Mouse (Mus musculus) C2C12 (cell line): Measurements from ENCODE around the gene Corin. TPM values are rescaled to one million over a fixed set of nuclear protein-coding genes. Genes with fewer than 3 reads are reported as not detected.

Source experiments
- H3K27me3 ChIP-seq: one replicate; pipeline ENCODE4 v1.6.1; 2011; ENCODE audit not compliant: control insufficient read depth, insufficient read depth, insufficient read length
- H3K36me3 ChIP-seq: one replicate; pipeline ENCODE4 v1.6.1; 2011; ENCODE audit not compliant: control insufficient read depth, insufficient read depth
- H3K4me3 ChIP-seq: one replicate; pipeline ENCODE4 v1.5.1; 2011; ENCODE audit warnings: mild to moderate bottlenecking, control low read depth; ENCODE audit not compliant: poor library complexity, insufficient read depth, severe bottlenecking
- H3K79me2 ChIP-seq: one replicate; pipeline ENCODE4 v1.6.1; 2011; ENCODE audit not compliant: control insufficient read depth, insufficient read depth
- H3K79me3 ChIP-seq: one replicate; pipeline ENCODE4 v1.6.1; 2011; ENCODE audit warnings: low read depth, control low read depth
- H3ac ChIP-seq: one replicate; pipeline ENCODE3; 2011; ENCODE audit warnings: low read depth; ENCODE audit not compliant: control insufficient read depth, insufficient read length
- CEBPB ChIP-seq: IDR thresholded peaks from one replicate; pipeline ENCODE4 v1.6.1; 2011; ENCODE audit warnings: low read depth, mild to moderate bottlenecking, control low read depth, moderate library complexity
- CTCF ChIP-seq: IDR thresholded peaks from one replicate; pipeline ENCODE4 v1.5.1; 2011; ENCODE audit not compliant: control insufficient read depth, insufficient read depth, insufficient read length
- FOSL1 ChIP-seq: IDR thresholded peaks from one replicate; pipeline ENCODE4 v1.8.0; 2011; ENCODE audit warnings: mild to moderate bottlenecking, low read length; ENCODE audit not compliant: poor library complexity, insufficient read depth, severe bottlenecking
- MAX ChIP-seq: IDR thresholded peaks from one replicate; pipeline ENCODE4 v1.6.1; 2011; ENCODE audit warnings: mild to moderate bottlenecking, control low read depth
- MYOD1 ChIP-seq: IDR thresholded peaks from one replicate; pipeline ENCODE4 v1.6.1; 2011; ENCODE audit warnings: low read depth; ENCODE audit not compliant: control insufficient read depth, insufficient read length
- MYOG ChIP-seq: IDR thresholded peaks from one replicate; pipeline ENCODE4 v1.6.1; 2011; ENCODE audit not compliant: control insufficient read depth, insufficient read length; ENCODE audit errors: extremely low read depth
- USF1 ChIP-seq: IDR thresholded peaks from one replicate; pipeline ENCODE4 v1.6.1; 2011; ENCODE audit warnings: low read depth, mild to moderate bottlenecking, control low read depth, moderate library complexity
- polyA plus RNA-seq: library from polyadenylated mRNA; unstranded; fragments of >200 nt; fragmentation: generic; extraction: Trizol; gene quantifications from one replicate; pipeline ENCODE4 v1.2.1, GENCODE M21; 2012; ENCODE audit warnings: missing spikeins

Gene Corin
- polyA plus RNA-seq, 1 experiment = 0.02 TPM

GRCm38 (mm10) chr5:72335873-72336272 is 168.4 kb downstream of the Corin start:
- Histone ChIP-seq H3K27me3 (no peaks in the 10 kb centered on the region), H3K79me3 (no peaks in the 10 kb centered on the region), H3K36me3 (no peaks in the 10 kb centered on the region), H3K4me3 (no peak overlapping the region), H3ac (no peak overlapping the region), H3K79me2 (no peaks in the 10 kb centered on the region)
- no peak for TF ChIP-seq MYOD1
- no peak for TF ChIP-seq FOSL1
- TF ChIP-seq MYOG = no peak
- TF ChIP-seq MAX = no peak
- no peak for TF ChIP-seq USF1
- no peak for TF ChIP-seq CTCF
- TF ChIP-seq CEBPB = no peak

GRCm38 (mm10) chr5:72332901-72333300 is 171.4 kb downstream of the Corin start:
- Histone ChIP-seq H3K4me3 (no peak overlapping the region), H3K27me3 (no peaks in the 10 kb centered on the region), H3K79me3 (no peaks in the 10 kb centered on the region), H3K79me2 (no peaks in the 10 kb centered on the region), H3ac (no peak overlapping the region), H3K36me3 (no peaks in the 10 kb centered on the region)
- TF ChIP-seq USF1 (no peak), MAX (no peak), MYOG (no peak), MYOD1 (no peak), CTCF (no peak), FOSL1 (no peak), CEBPB (no peak)

DNA sequence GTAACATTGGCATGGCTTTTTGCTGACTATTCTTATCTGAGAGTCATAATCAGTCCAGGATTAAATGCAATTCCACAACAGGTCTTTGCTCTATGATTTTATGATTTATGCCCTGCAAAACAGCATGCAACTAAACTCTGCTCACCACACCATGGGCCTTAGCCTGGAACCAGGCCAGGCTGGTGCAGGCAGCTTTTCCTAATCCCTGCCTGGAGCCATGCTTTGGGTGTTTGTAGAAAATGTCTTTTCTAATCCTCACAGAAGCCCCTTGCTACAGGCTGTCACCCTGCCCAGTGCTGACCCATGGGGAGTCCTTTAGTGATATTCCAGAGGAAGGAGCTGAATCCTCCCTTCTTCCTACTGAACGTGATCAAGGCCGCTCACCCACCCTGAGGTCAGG is 173.1 kb downstream of the Corin start:
- Histone ChIP-seq H3K4me3 (no peak overlapping the region), H3K27me3 (no peaks in the 10 kb centered on the region), H3K79me3 (no peaks in the 10 kb centered on the region), H3K79me2 (no peaks in the 10 kb centered on the region), H3K36me3 (no peaks in the 10 kb centered on the region), H3ac (no peak overlapping the region)
- no peak for TF ChIP-seq MAX
- TF ChIP-seq CTCF = no peak
- no peak for TF ChIP-seq USF1
- no peak for TF ChIP-seq CEBPB
- no peak for TF ChIP-seq FOSL1
- no peak for TF ChIP-seq MYOG
- TF ChIP-seq MYOD1 = no peak

GRCm38 (mm10) chr5:72330648-72331047 is 173.6 kb downstream of the Corin start:
- Histone ChIP-seq H3K36me3 (no peaks in the 10 kb centered on the region), H3K27me3 (no peaks in the 10 kb centered on the region), H3ac (no peak overlapping the region), H3K4me3 (no peak overlapping the region), H3K79me3 (no peaks in the 10 kb centered on the region), H3K79me2 (no peaks in the 10 kb centered on the region)
- TF ChIP-seq MYOD1 = no peak
- no peak for TF ChIP-seq MYOG
- no peak for TF ChIP-seq USF1
- TF ChIP-seq MAX = no peak
- TF ChIP-seq FOSL1 = no peak
- TF ChIP-seq CEBPB = no peak
- TF ChIP-seq CTCF = no peak

DNA sequence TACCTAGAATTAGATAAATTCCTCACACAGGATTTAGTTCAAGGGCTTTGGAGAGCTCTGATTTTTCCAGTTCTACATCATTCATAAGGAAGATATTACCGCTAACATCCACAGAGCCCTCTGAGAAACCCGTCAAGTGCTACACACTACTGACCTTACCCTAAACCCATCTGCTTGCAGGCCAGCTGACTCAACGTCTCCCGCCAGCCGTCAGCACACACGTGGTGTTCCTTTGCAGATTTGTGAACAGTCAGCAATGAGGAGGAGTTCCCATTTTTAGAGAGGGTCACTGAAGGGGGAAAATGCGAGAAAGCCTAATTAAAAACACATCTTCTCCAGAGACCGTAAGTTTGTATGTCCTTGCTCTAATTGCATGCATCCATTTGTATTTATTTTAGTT is 174.8 kb downstream of the Corin start:
- Histone ChIP-seq H3K79me2 (no peaks in the 10 kb centered on the region), H3K79me3 (no peaks in the 10 kb centered on the region), H3K36me3 (no peaks in the 10 kb centered on the region), H3K27me3 (no peaks in the 10 kb centered on the region), H3ac (no peak overlapping the region), H3K4me3 (no peak overlapping the region)
- TF ChIP-seq USF1 = no peak
- TF ChIP-seq MYOG = no peak
- TF ChIP-seq MYOD1 = no peak
- TF ChIP-seq CTCF = no peak
- no peak for TF ChIP-seq CEBPB
- no peak for TF ChIP-seq MAX

- H3K27me3 ChIP-seq = no peaks in the 10 kb centered on the region
- H3ac ChIP-seq = no peak overlapping the region
- H3K79me2 ChIP-seq = no peaks in the 10 kb centered on the region
- no peak overlapping the region for H3K4me3 ChIP-seq
- no peaks in the 10 kb centered on the region for H3K79me3 ChIP-seq
- no peak for TF ChIP-seq MYOG
- no peak for TF ChIP-seq CTCF
- TF ChIP-seq FOSL1 = no peak
- TF ChIP-seq USF1 = no peak
- TF ChIP-seq CEBPB = no peak
- no peak for TF ChIP-seq MYOD1
- no peak for TF ChIP-seq MAX
- H3K36me3 ChIP-seq = no peaks in the 10 kb centered on the region
Measured at GRCm38 (mm10) chr5:72315282-72315681, 189.0 kb downstream of the Corin start.
